Mouse (Mus musculus): Measurements from ENCODE around the gene Cox6a2.

Gene Cox6a2

DNA sequence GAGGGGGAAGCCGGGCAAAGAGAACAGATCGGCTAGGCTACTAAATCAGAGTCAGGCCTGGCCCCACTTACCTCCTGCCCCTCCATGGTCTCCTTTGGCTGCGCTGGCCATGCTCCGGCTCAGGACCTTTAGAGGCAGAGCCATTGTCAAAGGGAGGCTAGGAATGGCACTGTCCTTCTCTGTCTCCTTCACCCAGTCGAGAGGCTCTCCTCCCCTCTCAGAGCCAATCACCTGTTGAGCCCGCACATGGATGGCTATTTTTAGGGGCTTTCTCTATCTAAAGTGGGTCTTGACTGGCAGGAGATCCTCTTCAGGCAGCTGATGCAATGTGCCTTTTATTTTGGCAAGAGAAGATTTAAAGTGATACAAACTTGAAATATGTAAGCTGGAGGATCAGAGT, at the start of gene Cox6a2:
Gene Cox6a2, minus strand, starts transcription at position 236 of the 400 bp plus-strand sequence.
- no peak for DNase-seq

DNA sequence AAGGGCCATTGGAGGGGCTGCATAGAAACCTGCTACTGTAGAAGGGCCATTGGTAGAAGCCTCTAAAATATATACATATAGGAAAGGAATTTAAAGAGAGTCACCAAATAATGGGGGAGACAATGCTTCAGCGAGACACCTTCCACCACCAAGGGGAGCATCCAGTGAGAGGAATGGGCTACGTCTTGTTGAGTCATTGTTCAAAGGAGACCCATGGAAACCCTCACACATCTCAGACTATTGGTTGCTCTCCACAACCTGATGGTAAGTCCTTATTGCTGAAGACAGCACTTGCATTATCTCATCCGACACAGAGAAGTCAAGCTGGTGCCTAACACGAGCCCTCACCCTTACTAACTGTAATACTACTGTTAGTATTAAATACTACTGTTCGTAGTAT, 49.6 kb upstream of the Cox6a2 start:
- DNase-seq = no peak

DNA sequence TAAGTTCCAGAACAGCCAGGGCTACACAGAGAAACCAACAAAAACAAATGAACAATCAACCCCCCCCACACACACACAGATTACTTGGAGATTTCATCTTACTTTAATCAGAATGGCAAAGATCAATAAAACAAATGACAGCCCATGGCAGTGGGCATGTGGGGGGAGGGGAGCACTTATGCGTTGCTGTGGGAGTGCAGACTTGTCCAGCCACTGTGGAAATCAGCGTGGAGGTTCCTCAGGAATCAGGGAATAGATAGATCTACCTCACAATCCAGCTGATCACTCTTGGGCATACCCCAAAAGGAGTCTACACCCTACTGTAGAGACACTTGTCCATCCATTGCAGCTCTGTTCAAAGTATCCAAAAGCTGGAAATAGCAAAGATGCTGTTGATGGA, 48.8 kb upstream of the Cox6a2 start:
- DNase-seq = no peak

DNA sequence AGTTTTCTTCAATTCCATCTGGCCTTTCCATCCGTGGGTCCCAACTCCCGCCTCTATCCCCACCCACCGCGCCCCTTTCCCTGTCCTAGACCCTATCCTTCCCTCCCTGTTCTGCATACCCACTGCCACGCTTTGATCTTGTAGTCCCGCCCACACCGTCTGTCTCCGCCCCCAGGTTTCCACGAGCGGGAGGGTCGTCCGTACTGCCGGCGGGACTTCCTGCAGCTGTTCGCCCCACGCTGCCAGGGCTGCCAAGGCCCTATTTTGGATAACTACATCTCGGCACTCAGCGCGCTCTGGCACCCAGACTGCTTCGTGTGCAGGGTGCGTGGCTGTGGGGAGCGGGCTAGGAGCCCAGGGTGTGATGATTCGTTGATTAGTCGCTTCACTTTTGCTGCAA, 46.4 kb upstream of the Cox6a2 start:
- peak; percentile 56 for DNase-seq

DNA sequence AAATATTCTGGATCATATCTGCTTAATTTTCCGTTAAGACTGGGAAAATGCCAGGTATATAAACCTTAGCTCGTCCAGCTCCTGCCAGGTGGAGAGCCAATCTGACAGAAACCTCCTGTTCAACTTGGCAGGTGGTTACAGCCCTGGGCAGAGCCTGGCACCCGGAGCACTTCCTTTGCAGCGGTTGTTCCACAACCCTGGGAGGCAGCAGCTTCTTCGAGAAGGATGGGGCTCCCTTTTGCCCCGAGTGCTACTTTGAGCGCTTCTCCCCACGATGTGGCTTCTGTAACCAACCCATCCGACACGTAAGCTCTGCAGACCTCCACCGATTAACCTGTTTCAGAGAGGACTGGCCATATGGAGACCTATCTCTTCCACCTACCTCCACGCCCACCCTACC, 45.8 kb upstream of the Cox6a2 start:
- no peak for DNase-seq

DNA sequence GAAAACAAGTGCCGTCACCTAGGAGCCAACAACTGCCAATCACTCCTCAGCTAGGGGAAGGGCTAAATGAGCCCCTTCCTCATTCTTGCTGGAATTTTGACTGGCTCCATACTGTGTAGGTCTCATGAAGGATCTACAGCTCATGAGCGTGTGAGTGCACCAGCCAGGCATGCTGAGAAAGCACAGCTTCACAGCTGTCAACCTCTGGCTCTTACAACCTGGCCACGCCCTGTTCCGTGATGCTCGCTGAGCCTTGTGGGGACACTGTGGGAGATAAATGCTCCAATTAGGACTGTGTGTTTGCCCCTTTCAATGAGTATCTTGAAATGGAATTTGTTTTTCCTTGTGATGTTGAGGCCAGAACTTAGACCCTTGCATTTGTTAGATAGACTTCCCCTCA, 43.8 kb upstream of the Cox6a2 start:
- no peak for DNase-seq

DNA sequence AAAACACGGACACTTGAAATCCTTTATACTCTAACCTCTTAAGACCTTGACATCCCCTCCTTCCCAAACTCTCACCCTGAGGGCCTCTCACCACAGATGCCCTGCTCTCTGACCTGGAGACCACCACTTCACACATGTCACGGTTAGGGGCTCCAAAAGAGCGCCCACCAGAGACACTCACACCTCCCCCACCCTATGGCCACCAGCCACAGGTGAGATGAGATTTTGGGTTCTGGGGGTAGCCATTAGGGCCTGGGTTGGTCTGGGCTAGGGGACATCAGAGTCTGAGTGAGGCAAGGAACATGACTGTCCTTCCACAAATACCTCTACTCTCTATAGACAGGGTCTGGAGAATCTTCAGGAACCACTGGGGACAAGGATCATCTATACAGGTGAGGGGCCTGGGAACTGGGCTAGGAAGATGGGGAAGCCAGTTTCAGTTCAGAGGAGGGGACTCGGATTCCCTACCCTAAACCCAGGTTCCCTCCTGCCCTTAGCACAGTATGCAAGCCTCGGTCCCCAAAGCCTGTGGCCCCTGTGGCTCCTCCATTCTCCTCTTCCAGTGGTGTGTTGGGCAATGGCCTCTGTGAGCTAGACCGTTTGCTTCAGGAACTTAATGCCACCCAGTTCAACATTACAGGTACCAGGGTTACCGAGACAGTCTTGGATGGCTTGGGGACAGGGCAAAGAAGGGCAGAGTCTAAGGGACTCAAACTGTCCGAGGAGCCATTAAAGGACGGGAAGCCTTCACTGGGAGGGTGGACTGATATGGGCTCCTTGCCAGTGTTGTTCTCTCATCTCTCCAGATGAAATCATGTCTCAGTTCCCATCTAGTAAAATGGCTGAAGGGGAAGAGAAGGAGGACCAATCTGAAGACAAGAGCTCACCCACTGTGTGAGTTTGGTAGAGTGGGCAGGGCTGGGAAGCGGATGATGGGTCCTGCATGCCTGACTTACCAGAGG, 42.2 kb upstream of the Cox6a2 start:
- DNase-seq = no peak

DNA sequence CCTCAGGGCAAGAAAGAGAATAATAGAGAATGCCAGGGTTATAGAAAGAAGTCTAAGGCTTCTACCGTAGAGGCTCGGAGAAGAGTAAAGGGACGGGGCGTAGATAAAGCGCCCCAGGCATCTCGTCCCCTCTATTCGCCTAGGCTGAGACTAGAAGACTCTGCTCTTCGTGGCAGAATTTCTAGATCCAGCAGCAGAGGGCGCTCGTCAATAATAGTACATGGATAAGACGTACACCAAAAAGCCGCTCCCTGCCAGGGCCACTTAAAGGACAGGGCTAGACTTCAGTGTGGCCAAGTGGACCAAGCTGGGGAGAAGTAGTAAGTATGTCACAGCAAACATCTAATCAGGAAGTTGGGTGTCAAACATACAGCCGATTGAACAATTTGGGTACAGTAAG, 41.3 kb upstream of the Cox6a2 start:
- DNase-seq = peak; percentile 94

DNA sequence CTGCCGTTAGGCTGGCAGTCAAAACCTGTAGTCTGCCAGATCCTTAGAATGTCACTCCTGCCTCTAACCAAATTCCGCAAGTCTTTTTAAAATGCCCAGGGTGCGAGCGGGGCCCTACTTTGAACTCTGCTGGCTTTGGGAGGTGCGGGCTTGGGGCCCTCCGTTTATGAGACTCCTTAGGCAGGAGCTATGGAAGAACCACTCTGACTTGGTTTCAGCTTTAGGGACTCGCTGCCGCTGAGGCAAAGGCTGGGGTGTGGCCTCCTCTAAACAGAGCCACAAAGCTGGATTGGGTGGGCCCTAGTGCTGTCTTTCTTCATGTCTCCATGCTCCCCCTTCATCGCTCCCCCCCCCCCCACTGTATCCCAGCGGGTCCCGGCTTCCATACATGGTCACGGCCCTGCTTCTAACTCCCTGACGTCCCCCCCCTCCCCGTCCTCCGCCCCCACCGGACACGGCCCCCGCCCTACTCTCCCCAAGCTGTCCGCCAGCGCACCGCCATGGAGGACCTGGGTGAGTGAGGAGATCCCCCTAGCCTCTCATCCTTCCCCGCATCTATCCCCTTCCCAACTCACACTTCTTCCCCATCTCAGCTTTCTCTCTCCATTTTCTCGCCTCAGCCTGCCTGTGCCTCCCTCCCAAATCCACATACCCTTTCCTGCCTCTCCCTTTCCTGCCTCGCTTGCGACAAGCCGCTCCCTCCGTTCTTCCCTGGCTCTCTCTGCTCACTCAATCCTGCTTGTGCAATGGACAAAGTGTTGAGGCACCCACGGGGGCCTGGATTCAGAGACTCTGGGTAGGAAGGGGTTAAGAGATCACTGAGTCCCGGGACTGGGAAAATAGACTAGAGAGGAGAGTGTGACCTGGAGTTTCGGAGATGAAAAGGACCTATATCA, 40.6 kb upstream of the Cox6a2 start, which contains the start of gene Tgfb1i1:
Gene Tgfb1i1, plus strand, starts transcription at position 317 of the 896 bp plus-strand sequence.
- DNase-seq = peak; percentile 85

DNA sequence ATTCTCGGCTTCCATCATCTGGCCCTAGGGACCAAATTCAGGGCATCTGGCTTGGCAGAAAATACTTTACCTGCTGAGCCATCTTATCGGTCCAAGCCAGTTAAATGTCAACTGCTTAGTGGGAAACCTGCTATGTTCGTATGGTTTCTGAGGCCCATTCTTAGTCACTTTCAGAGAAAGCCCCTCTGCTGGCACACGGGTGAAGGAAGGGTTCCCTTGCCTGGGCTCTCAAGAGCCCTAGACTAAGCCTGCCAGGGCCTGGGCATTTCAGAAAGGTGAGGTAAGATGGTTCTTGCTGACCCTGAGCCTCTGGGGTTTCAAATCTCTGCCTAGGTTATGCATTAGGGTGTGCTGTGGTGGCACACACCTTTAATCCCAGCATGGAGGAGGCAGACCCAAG, 39.4 kb upstream of the Cox6a2 start:
- DNase-seq = no peak

DNA sequence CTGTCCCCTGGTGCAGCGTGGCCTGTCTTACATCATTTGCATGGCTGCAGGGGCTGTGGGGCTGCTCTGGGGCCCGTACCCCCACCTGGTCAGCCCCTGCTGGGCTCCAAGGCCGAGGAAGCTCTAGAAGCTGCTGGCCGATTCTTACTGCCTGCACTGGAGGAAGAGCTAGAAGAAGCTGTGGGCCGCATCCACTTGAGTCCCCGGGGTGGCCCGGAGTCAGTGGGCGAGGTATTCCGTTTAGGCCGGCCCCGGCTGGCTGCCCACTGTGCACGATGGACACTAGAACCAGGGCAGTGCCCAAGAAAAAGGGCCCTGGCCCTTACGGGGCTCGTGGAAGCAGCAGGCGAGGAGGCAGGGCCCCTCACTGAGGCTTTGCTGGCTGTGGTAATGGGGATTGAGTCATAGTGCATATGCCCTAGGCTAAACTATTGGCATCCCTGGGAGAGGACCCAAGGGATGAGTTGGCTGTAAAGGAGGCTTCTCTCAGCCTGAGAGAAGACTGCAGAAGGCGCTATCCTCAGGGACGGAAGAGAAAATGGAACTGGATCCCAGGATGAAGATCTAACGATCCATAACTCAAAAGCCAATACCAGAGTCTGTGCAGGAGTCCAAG, 38.3 kb upstream of the Cox6a2 start:
- no peak for DNase-seq

DNA sequence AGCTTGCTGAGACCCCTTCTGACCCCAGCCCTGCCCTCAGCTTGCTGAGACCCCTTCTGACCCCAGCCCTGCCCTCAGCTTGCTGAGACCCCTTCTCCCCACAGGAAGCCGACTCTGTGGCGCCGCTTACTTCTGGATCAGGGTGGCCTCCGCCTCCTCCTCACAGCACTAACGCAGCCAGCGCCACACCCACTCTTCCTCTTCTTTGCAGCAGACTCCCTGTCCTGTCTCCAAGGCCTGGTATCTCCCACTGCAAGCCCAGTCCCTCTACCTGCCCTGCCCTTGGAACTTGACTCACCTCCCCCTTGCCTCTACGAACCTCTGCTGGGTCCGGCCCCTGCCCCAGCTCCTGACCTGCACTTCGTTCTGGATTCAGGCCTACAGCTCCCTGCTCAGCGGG, 37.7 kb upstream of the Cox6a2 start:
- DNase-seq = no peak

DNA sequence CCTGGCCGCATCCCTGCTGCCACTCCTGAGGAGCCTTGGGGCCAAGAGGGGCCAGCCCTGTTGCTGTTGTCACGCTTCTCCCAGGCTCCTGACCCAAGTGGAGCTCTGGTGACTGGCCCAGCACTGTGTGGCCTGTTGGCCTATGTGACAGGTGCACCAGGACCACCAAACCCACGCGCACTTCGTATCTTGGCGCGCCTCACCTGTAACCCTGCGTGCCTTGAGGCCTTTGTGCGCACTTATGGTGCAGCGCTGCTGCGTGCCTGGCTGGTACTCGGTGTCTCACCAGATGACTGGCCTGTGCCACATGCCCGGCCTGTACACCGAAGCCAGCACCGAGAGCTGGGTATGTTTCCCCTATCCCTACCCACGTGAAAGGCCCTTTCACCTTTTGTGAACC, 36.1 kb upstream of the Cox6a2 start:
- DNase-seq = no peak

DNA sequence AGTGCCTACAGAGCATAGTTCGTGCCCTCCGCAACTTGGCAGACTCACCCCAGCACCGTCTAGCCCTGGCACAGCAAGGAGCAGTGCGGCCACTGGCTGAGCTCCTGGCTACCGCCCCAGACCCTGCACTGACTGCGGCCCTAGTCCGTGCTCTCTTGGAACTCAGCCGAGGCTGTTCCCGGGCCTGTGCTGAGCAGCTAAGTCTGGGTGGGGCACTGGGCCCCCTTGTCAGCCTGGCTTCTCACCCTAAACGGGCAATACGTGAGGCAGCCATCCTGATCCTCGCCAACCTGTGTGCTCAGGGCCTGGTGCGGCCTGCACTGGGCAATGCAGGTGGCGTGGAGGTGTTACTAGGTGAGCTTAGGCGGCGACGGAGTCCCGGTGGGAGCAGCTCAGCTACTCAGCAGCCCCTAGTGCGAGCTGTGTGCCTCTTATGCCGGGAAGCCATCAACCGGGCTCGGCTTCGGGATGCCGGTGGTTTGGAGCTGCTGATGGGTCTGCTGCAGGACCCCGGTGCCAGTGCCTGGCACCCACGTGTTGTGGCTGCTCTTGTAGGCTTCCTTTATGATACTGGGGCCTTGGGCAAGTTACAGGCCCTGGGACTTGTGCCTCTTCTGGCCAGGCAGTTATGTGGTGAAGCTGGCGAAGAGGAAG, 34.1 kb upstream of the Cox6a2 start:
- DNase-seq = no peak

DNA sequence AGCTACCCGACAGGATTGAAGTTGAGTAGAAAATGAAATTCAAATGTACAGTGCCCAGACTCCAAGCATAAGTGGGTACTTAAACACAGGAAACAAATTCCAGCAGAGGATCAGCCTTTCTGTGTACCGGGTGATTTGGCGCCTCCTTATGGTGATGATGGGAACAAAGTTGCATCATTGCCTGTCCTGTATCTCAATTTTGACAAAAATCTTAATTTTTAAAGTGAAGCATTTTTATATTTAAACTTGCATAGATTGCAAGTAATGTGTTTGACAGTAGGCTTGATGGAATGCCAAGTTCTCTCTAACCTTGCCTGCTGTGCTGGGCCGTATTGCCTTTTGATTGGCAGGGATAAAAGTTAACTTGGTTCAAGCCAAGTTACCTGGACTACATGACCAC, 32.8 kb upstream of the Cox6a2 start:
- DNase-seq = peak; percentile 62

DNA sequence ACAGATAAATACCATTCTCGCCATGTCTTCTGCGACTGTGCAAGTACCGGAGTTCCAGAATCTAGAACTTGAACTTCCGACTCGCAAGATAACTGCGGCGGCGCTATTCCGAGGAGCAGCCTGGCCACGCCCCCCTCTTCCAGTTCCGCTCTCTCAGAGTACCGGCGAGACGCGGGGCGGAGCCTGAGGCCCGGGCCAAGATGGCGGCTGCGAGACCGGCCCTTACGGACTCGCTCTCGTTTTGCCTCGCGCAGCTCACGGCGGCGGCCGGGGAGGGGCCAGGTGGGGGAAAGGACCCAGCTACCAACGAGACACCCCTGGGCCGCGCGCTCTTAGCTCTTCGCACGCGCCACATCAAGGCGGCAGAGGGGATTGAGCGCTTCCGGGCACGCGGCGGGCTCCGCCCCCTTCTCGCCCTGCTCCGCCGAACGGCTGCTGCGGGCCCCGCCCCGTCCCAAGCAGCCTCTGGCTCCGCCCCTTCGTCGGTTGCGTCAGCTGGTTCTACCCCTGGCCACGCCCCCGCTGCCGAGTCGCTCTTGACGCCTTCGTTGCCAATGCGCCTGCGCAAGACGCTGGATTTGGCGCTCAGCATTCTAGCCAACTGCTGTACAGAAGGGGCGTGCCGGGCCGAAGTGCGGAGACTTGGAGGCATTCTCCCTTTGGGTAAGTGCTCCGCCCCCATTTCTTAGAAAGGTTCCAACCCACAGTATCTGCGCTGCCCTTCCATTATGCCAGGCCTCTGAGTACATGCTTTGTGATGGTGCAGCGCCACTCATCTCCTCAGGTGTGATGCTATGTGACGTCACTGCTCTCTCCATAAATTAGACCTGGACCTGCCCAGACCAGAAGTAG, 32.0 kb upstream of the Cox6a2 start, which contains the start of gene 9130023H24Rik:
Gene 9130023H24Rik, minus strand, starts transcription at position 105 of the 852 bp plus-strand sequence.
- DNase-seq = peak; percentile 100

DNA sequence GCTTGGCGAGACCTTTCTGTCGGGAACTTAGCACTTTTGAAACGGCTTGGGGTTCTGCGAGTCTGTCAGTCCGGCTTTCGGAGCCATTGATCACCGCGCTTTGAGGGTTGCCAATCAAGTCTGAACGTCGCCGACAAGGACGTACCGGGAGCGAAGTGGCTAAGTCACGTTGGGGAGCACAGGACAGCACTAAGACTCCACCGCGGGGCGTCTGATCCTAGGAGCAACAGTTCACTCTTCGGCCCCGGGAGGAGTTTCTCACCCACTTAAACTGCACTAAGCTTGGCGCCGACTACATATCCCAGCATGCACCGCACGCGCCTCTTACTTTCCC, 31.4 kb upstream of the Cox6a2 start:
- no peak for DNase-seq

DNA sequence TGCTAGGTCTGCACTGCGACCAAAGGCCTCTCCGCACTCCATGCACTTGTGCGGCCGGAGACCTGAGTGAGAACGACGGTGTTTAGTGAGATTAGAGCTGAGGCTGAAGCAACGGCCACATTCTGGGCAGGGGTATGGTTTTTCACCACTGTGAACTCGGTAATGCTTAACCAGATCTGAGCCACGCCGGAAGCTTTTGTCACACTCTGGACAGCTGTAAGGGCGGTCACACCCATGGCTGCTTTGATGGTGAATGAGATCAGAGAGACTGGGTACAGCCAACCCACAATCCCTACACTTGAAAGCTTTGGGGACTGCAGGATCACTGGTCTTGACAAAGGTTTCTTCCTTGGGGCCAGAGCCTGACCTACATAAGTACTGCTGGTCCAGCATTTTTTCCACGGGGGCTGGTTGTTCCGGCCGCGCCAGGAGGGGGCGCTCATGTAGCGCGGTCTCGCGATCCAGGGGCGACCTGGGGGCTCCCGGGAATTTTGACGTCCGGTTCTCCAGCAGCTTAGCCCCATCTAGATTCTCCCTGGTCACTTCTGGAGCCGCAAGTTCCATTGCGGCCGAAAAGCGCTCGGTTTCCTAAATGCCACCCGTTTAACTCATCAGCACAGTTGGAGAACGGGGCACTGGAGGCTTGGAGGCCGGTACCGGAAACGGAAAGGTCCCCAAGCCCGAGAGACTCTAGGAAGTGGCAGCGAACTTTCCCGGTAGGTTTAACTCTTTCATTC, 30.8 kb upstream of the Cox6a2 start, which contains the start of gene Armc5:
Gene Armc5, plus strand, starts transcription at position 487 of the 737 bp plus-strand sequence.
- DNase-seq = peak; percentile 92

DNA sequence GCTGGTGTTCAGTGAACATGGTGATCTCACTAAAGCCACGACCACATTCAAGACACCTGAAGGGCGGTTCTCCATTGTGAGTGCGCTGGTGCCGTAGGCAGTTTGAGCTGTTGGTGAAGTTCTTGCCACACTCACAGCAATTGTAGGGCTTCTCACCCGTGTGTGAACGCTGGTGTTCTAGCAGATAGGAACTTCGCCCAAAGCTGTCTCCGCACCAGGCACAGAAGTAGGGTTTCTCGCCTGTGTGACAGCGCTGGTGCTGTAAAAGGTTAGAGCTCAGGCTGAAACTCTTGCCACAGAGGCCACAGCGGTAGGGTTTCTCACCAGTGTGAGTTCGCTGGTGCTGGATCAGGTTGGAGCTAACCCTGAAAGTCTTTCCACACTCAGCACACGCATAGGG, 30.2 kb upstream of the Cox6a2 start:
- no peak for DNase-seq

DNA sequence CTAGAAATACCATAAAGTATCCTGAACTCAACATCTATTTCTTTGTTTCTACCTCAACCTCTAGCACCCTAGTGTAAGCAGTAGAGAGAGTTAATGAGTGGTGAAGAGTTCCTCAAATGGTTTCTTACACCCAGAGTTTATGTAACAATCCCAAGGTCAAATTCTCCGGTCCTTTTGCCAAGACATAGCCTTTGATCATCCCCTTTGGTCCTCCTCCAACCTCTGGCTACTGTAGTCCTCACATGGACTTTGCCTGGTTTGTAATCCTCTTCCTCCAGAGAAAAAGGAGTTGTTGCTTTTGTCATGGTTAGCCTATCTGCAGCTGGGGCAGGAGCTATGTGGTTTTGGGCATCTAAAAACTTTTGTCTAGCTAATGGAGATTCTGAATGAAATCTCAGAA, 29.3 kb upstream of the Cox6a2 start:
- no peak for DNase-seq

DNA sequence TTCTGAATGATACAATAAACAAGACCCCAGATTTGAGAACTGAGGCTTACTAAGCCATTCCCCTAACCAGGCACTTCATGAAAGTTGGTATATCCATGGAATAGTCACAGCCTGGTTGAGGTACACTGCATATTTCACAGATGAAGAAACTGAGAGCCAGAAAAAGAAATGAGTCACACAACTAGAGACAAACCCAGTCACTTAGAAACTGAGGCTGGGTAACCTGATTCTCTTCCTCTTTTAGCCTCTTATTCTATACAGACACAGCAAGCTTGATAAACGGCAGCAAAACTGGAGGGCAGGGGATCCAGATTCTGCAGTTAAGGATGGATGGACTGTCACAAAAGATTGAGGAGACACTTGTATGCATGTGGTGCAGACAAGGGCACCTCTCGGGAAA, 28.6 kb upstream of the Cox6a2 start:
- DNase-seq = no peak

Measured in kidney, postnatal 10 days (tissue).